Mouse (Mus musculus): ENCODE results near the gene 4930579F01Rik. TPM values are rescaled to one million over a fixed set of nuclear protein-coding genes. Genes with fewer than 3 reads are reported as not detected.

4930579F01Rik gene
- total RNA-seq, 1 experiment from 2014 or later = not detected

DNA sequence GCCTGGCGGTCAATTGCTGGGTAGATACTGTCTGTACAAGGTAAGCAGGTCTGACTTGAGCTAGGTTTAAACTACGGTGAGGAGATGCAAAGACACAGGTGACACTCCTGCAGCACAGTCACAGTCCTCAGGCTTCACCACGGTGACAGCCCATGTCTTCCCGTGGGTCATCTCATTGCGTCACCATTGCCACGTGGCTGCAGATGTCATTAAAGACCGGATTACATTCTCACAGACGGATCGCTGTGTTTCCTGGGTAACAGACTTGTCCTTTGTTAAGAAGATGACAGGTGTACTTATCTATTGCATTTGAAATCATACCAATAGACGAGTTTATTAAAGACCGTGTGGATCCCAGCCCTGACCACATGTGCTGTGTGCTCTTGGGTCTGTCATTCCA, 27.5 kb upstream of the 4930579F01Rik start:
- ATAC-seq (ENCODE audit: extremely low read depth, insufficient number of reproducible peaks, low FRiP score, poor library complexity, severe bottlenecking) = no peak

DNA sequence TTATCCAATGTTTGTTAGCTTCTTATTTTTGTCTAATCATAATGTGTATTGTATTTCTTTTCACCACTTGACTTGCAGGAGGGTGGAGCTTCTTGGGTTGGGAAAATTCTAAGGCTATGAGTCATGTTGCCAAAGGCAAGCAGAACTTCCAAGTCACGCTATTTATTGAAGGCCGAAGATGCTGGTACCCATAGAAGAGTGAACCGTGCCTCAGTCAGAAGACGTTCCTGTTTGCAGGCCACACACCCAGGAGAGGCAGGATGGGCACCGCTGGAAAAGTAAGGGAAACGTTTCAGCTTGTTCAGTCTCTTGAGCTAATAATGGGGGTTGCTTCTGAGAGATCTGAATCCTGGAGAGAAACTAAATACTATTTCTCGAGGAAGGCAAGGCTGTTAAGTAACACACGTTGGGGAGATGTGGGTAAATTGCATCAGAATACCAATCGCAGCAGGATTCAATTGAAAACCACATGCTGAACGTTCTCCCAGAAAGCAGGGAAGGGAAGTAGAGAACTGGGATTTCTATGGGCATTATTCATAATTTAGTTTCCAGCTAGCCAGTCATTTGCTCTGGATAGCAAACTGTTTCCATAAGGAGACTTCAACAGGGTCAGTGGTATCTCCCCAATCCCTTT, 24.1 kb upstream of the 4930579F01Rik start, which contains the start of gene Adh7:
Gene Adh7 (plus strand): TSS at position 130 of the 634 bp plus-strand sequence.
- no peak for ATAC-seq (ENCODE audit: extremely low read depth, insufficient number of reproducible peaks, low FRiP score, poor library complexity, severe bottlenecking)

DNA sequence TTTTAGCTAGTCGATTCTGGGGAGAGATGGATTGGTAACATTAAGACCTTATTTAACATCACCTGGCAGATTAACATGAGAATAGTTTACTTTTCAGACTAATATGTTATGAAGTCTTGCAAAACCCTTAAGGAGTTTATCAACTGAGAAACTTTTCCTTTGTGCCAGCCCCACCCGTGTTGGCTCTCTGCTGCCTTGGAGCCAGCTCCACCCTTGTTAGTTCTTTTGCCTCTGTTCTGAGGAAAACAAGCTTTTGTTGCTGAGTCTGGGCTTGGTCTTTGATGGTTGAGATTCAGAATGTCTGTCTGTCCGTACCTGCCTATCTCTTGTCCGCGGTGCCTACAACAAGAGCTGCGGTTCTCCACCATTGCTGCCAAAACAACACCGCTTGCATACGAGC, 22.5 kb upstream of the 4930579F01Rik start:
- no peak for ATAC-seq (ENCODE audit: extremely low read depth, insufficient number of reproducible peaks, low FRiP score, poor library complexity, severe bottlenecking)

DNA sequence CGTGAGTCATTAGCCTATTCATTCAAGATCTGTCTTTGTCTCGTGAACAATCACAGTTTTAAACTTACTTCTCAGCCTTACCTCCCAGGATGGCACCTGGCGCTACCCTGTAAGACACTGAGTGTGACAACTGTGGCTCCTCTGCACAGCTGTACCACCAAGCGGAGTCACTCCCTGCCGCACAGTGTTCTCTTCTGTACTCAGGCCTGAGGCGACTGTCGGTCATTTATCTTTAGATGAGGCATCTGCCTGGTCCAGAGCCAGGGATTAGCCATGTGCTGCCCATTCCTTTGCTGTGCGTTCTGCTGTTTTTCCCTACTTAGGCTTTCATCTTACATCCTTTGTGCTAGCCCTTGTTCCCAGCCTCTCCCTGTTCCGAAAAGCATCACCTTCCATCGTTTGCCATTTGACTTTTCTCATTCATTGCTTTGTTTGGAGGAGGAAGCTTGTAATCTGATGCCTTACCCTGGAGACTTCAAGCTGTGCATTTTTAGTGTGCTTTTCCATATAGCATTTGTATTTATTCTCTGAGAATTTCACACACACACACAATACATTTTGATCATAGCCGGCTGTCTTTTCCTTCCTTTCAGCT, 21.9 kb upstream of the 4930579F01Rik start:
- no peak for ATAC-seq (ENCODE audit: extremely low read depth, insufficient number of reproducible peaks, low FRiP score, poor library complexity, severe bottlenecking)

DNA sequence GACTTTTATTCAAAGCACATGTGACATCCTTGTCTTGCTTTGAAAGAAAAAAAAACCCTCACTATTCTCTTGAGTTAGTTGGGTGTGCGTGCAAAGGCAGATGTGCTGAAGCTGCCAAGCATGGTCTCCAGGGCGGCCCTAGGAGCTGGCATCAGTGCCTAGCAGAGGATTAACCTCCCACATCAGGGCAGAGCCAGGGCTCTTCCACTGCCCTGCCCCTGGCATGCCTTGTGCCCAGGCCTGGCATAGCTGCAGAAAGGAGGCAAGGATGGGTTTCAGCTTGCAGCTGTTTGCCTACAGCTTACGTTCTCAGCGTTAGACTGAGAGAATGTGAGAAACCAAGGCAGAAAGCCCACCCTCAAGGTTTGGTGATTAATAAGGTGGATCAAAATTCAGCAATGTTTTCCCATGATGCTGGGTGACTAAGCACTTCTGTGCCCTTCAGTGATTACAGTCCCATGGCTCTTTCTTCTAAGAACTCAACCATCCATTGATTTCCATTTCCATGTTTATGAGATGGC, 18.9 kb upstream of the 4930579F01Rik start:
- no peak for ATAC-seq (ENCODE audit: extremely low read depth, insufficient number of reproducible peaks, low FRiP score, poor library complexity, severe bottlenecking)

DNA sequence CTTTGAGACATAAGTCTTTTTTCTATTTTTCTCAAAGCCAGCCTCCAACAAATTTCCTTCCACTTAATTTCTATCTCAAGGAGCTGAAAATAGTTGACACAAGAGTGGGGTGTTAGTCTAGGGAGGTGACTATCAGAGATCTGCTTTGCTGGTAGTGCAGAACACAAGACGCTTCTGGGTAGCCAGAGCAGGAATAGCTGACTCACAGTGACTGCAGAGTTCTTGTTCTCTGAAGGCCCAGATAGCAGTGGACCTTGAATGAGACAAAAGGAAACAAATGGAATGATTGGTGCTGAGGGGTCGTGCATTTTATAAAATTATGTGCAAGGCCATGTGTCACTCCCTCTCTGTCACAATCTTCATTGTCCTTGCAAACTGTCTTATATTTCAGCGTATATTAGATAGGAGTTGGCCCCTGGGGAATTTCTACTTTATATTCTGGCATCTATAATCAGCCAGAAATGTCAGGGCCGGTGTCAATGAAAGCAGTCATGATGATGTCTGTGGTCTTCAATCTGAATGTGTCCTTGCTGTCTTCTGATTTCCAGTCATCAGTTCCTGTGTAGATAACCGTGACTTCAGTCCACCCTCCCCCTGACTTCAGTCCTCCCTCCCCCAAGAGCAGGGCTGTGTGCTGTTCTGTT, 16.9 kb upstream of the 4930579F01Rik start:
- no peak for ATAC-seq (ENCODE audit: extremely low read depth, insufficient number of reproducible peaks, low FRiP score, poor library complexity, severe bottlenecking)

DNA sequence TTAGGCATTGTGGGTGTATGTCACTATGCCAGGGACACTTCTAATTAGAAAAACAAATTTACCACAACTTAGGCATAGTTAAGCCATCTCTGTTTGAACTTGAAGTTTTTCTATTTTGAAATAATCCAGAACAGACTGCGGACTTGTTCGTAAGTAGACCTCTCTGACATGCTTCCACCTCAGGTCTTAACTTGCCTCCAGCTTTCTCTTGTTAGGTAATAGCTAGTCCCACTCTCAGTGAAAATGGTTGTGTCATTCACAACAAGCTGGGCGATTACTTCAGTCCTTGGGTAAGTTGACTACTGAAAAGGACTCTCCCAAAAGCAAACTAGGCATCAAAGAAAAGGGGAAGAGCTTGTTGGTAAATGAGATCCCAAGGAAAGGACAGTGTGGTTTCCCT, 15.2 kb upstream of the 4930579F01Rik start:
- no peak for ATAC-seq (ENCODE audit: extremely low read depth, insufficient number of reproducible peaks, low FRiP score, poor library complexity, severe bottlenecking)

DNA sequence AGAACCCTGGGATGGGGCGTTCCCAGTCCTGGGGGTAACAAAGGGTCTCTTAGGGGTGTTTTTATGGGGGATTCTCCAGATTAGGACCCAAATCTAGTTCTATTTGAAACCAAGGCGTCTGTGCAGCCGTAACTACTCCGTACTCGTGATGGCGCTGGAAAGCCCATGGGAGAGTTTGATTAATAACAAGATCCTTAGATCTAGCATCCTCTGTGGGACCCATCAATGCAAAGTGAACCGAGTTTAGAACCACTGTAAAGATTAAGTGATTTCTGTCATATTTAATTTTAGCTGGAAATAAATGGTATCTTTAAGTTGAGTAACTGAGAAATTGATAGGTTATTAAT, 5.1 kb upstream of the 4930579F01Rik start:
- no peak for ATAC-seq (ENCODE audit: extremely low read depth, insufficient number of reproducible peaks, low FRiP score, poor library complexity, severe bottlenecking)

DNA sequence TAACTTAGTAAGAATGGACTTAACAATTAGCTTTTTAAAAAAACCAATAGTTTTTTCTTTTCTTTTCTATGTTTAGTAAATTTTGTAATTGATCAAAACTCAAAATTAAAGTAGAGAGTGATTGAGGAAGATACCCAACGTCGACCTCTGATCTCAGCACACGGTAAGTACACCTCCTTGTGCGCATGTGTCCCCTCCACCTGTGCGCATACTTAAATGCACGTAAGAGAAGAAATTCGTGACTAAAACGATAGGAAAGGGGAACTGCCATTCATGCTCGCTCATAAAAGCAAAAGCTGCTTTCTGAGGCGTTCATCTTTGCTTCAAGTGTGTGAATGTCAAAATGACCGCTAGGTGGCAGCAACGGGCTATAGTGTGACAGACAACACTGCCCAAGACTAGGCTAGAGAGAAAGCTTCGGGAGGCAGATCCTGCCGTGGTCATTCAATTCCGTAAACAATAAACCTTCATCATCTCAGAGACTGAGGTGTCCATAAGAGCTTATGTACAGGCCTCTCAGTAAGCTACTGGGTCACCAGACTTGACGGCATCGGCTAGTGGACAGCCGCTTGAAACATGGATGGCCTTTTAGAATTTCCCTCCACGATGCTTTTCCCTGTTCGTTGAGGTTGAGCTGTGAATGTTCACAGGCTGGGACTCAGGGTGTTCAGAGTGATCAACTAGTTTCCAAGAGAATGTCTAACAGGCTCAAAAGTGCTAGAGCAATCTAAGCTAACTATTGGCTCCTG, 4.5 kb upstream of the 4930579F01Rik start:
- ATAC-seq (ENCODE audit: extremely low read depth, insufficient number of reproducible peaks, low FRiP score, poor library complexity, severe bottlenecking) = peak; percentile 73

DNA sequence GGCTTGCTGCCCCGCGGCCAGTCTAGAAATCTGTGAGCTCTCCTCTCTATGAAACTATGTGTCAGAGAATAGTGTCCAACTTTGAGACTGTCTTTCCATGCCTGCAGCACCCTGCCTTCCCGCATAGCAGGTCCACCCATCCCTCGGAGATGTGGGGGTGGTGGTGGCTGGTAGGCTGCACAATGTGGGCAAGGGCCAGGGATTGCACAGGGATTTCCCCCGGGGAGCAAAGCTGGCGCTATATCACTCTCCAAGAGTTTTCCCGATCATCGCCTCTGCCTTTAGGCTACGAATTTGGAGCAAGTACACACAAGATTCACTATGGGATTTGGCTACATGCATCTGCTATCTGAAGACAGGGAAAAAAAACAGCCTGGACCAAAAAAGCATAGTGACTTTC, 3.9 kb upstream of the 4930579F01Rik start:
- no peak for ATAC-seq (ENCODE audit: extremely low read depth, insufficient number of reproducible peaks, low FRiP score, poor library complexity, severe bottlenecking)

DNA sequence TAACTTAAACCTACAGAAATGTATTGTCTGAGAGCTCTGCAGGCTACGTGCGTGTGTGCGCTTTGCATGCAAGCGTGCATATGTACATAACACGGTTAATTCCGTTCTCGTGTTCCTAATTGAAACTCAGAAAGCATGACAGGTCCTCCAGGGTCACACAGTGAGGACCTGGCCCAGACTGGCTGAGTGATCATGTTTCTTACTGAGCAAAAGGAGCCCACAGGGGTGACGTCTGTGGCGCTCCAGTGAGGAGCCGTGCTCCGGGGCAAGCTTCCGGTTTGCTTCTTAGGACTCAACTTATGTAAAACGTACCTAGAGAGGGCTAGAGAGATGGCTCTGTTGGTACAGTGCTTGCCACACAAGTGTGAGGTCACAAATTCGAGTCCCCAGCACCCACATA, 3.5 kb upstream of the 4930579F01Rik start:
- no peak for ATAC-seq (ENCODE audit: extremely low read depth, insufficient number of reproducible peaks, low FRiP score, poor library complexity, severe bottlenecking)

DNA sequence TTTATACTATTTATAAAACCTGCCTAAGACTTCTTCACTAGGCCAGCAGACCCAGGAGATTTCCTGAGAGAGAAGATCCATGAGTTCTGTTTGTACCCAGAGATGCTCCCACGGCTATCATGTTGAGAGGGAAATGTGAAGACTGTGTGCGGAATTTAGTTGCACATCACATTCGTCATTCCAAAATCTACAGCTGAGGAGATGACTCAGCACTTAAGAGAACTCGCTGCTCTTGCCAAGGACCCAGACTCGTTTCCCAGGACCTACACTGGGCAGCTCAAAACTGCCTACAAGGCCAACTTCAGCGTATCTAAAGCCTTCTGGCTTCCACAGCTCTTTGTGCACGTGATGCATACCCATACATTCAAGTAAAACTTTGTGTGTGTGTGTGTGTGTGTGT, 1.4 kb downstream of the 4930579F01Rik start:
- ATAC-seq (ENCODE audit: extremely low read depth, insufficient number of reproducible peaks, low FRiP score, poor library complexity, severe bottlenecking) = no peak

DNA sequence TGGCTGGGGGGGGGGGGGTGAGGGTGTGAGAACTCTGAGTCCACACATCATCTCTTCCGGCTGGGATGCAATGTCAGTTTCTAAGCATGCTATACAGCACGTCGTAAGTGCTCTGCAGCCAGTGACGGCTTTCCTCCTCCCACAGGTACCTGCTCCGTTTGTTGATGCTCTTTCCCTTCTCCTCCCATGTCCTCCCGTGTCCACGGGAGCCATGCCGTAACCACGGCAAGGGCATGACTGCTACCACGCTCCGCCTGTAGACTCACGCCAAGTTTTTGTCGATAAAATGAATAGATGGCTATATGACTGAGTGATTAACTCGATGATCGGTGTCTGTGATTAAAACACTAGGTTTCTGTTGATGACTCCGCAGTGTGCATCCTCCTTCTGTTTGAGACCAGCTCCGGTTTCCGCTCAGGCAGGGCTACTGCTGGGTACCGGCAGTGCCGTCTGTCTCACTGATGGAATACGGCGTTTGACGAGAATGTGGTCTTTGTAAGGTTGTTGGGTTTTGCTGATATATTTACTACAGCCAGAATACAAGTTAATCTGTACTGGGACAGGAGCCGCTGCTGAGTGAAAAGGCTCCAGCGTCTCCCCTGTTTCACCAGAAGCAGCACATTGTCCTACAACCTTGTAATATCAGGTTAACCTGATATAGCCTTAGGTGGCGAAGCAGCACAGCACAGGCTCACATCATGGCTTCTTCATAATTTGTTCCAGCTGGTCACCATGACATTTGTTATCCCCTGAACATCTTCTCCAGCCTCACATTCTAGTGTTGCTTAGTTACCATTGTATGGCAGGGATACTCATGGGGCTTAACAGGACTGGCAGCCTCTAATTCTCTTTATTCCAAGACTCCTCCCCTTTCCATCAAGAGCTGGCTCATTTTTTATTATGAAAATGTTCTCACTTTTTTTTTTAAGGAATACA, 7.4 kb downstream of the 4930579F01Rik start:
- no peak for ATAC-seq (ENCODE audit: extremely low read depth, insufficient number of reproducible peaks, low FRiP score, poor library complexity, severe bottlenecking)

DNA sequence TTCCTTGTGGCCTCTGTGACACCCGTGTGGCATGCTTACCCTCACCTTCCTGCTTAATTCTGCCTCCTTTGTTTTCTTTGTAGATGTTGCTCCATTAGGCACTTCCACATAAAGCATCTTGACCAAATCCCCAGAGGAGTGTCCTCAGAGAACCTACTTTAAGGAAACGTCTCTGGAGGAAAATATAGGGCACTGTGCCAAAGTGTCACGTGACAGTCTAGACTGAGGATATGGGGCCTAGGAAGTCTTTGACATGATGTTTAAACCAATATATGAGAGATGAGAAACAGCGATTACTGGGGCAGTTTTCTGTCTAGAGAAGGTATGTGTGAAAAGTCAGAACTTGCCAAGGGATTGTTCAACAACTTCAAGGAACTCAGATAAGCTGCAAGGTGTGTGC, 8.3 kb downstream of the 4930579F01Rik start:
- ATAC-seq (ENCODE audit: extremely low read depth, insufficient number of reproducible peaks, low FRiP score, poor library complexity, severe bottlenecking) = no peak

DNA sequence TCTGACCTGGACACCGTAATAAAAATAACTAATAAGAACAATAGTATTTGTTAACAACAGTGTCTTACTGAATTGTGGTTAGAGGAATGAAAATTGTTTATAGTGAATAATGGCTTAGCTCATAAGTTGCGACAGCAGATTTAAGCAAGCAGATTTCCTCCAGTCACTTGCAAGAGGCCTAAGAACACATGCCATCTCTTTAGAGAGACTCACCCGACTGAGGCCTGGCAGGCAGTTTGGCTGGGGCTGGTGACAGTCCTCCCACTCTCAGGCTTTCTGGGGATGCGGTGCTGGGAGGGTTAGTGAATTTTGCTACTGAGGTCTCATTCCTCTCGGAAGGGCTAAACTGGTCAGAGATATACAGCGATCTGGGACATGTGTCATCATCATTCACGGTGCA, 10.3 kb downstream of the 4930579F01Rik start:
- no peak for ATAC-seq (ENCODE audit: extremely low read depth, insufficient number of reproducible peaks, low FRiP score, poor library complexity, severe bottlenecking)

DNA sequence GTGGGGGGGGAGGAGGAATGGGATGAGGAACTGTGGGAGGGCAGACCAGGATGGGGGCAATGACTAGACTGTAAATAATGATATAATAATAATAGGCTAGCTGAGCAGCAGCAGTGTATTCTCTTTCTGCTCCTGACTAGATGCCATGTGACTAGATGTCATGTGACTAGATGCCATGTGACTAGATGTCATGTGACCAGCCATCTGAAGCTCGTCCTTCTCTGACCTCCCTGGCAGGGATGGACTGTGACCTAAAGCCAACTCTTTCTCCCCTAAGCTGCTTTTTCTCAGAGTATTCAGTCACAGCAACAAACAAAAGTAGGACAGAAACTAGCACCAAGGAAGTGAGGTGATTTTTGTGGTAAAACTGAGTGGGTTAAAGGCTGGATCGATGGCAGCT, 11.6 kb downstream of the 4930579F01Rik start:
- no peak for ATAC-seq (ENCODE audit: extremely low read depth, insufficient number of reproducible peaks, low FRiP score, poor library complexity, severe bottlenecking)

DNA sequence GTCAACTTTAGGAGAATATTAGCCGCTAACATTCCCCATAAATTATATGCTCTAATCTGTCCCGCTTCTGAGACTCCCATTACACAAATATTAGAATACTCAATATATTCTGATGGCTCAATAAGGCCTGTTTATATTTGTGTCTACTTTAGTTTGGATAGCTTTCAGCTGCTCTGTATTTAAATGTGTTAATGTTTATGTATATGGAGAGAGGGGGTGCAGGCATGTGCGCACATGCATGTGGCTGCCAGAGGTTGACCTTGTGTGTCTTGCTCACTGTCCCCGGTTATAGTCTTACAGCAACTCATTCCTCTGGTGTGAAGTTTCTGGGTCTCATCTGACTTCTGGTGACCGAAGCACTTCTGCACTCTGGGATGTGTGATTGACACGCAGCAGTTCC, 18.1 kb downstream of the 4930579F01Rik start:
- ATAC-seq (ENCODE audit: extremely low read depth, insufficient number of reproducible peaks, low FRiP score, poor library complexity, severe bottlenecking) = no peak

DNA sequence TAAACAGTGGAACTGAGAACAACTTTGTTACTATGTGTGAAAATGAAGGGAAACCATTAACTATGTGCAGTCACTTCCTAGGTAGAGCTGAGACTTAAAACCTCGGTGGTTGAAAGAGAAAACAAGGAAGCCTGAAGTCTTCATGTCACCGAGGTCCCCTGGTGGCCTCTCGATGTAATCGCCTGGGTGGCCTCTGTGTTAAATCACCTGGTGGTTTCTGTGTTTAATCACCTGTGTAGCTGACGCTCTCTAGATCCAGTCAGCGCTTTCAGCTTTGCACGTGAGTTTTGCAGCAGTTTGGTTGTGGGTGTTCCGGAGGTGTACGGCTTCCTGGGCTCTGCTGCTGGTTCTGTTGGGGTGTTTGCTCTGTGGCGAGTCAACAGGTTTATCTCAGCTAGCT, 20.3 kb downstream of the 4930579F01Rik start:
- no peak for ATAC-seq (ENCODE audit: extremely low read depth, insufficient number of reproducible peaks, low FRiP score, poor library complexity, severe bottlenecking)
